Mouse (Mus musculus): ENCODE data around the gene Cpne8. TPM values are rescaled to one million over a fixed set of nuclear protein-coding genes. Genes with fewer than 3 reads are reported as not detected.

Gene Cpne8
- polyA plus RNA-seq, 1 experiment from 2014 or later: 40.4 TPM

DNA sequence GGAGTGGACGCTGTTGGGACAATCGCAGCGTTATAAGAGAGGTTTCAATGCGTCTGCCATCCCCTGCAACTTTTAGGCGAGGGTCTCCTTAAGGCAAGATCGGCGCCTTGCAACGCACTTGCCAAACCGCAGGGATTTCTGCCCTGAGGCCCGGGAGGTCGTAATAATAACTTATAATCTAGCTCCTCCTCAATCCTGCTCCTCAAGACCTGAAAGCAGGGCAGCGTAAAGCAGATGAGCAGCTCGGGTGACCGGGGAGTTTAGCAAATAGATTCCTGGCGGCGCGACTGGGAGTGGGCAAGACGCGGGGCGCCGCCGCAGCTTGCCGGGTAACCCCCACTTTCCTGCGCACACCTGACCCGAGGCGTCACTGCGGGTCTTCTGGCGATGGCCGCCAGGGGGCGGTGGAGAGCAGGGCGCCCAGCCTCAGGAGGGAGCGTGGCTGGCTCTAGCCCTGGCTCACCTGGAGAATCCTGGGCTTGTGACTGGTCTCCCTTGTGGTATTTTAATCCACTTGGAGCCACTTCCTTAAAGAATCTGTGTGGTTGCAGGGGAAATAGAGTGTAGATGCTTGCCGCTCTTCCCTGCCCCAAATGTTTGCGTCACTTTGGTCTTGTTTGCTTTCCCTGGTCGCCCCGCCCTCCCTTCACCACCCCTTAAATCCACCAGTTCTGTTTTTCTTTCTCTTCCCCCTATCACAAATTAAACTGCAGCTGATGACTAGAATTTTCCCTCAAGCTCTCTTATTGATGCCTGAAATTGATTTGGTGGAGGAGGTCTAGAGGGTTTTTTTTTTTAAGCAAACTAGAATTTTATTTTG is 738 bp upstream of the Cpne8 start:
- H3K9me3 ChIP-seq (ENCODE audit: control insufficient read depth): no peaks in the 10 kb centered on the region
- WGBS: 2% methylated on average over 36 of the region's 36 CpGs
- peak; percentile 100 for TF ChIP-seq CTCF (IDR thresholded peaks at IDR 0.05; ENCODE audit: low read depth)
- H3K27me3 ChIP-seq (replicated peaks; ENCODE audit: control insufficient read depth, insufficient read depth, low read length): no peaks in the 10 kb centered on the region
- no peaks in the 10 kb centered on the region for H3K4me1 ChIP-seq (replicated peaks; ENCODE audit: control insufficient read depth, insufficient read depth, low read length)
- peak; percentile 88 for ATAC-seq
- H3K4me3 ChIP-seq (ENCODE audit: low read depth, low read length): peak overlapping the region; percentile 72
- H3K36me3 ChIP-seq (ENCODE audit: control insufficient read depth, insufficient read depth): no peaks in the 10 kb centered on the region
- peak overlapping the region; percentile 99 for H3K4me2 ChIP-seq (replicated peaks; ENCODE audit: low read depth)
- H3K9ac ChIP-seq (ENCODE audit: low read depth, low read length): peak overlapping the region; percentile 64
- H3K27ac ChIP-seq (ENCODE audit: low read depth, low read length): peak overlapping the region; percentile 71; the same call in 1 of the 2 replicates

DNA sequence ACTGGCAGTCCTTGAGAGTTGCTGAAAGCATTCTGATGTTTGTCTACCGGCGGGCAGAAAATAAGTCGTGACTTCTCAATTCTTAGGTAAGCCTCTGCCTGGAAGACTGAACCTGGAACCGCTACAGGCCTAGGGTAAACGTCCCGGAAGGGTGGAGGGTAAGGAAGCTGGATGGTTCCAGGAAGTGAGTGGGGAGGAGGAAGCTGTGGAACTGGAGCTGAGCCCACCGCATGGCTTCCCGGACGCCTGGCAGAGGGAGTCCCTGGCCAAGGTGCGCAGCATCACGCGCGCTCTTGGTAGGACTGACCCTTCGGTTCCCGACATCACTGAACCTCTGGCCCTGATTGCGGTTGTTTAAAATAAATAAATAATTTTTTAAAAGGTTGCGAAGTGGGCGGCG is 744 bp downstream of the Cpne8 start:
- ATAC-seq: peak; percentile 44
- H3K27ac ChIP-seq (ENCODE audit: low read depth, low read length): peak overlapping the region; percentile 71
- H3K4me1 ChIP-seq (replicated peaks; ENCODE audit: control insufficient read depth, insufficient read depth, low read length): no peaks in the 10 kb centered on the region
- peak overlapping the region; percentile 99 for H3K4me2 ChIP-seq (replicated peaks; ENCODE audit: low read depth)
- no peak for TF ChIP-seq CTCF (IDR thresholded peaks at IDR 0.05; ENCODE audit: low read depth)
- WGBS: 4% methylated on average over 19 of the region's 19 CpGs
- 0 out of 2 replicates have a peak overlapping the region, but pooled peaks have one; percentile 64 for H3K9ac ChIP-seq (ENCODE audit: low read depth, low read length)
- H3K27me3 ChIP-seq (replicated peaks; ENCODE audit: control insufficient read depth, insufficient read depth, low read length): no peaks in the 10 kb centered on the region
- no peaks in the 10 kb centered on the region for H3K36me3 ChIP-seq (ENCODE audit: control insufficient read depth, insufficient read depth)
- H3K9me3 ChIP-seq (ENCODE audit: control insufficient read depth): no peaks in the 10 kb centered on the region
- H3K4me3 ChIP-seq (ENCODE audit: low read depth, low read length): peak overlapping the region; percentile 72

DNA sequence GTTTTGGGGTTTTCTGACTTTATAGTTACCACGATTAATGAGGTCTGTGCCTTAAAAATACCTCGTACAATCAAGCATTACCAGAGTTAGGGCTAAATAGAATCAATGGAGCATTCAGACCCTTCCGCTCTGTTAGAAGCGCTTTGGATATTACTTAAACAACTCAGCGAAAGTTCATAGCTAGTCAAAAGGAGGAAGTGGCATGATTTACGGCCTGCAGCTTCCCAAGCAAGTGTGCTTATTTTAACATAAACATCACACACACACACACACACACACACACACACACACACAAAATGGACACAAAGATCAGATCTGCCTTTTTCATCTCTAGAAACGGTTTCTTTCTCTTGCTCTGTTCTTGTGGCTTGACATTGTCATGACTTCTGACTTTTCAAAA is 9.7 kb downstream of the Cpne8 start:
- Histone ChIP-seq H3K9ac (ENCODE audit: low read depth, low read length) (no peak overlapping the region), H3K36me3 (ENCODE audit: control insufficient read depth, insufficient read depth) (no peaks in the 10 kb centered on the region), H3K4me3 (ENCODE audit: low read depth, low read length) (no peak overlapping the region), H3K4me2 (replicated peaks; ENCODE audit: low read depth) (no peak overlapping the region), H3K4me1 (replicated peaks; ENCODE audit: control insufficient read depth, insufficient read depth, low read length) (no peaks in the 10 kb centered on the region), H3K27ac (ENCODE audit: low read depth, low read length) (no peak overlapping the region; the same call in 1 of the 2 replicates), H3K27me3 (replicated peaks; ENCODE audit: control insufficient read depth, insufficient read depth, low read length) (no peaks in the 10 kb centered on the region), H3K9me3 (ENCODE audit: control insufficient read depth) (no peaks in the 10 kb centered on the region)
- no peak for ATAC-seq
- 50% methylated on average over 7 of the region's 7 CpGs for WGBS
- no peak for TF ChIP-seq CTCF (IDR thresholded peaks at IDR 0.05; ENCODE audit: low read depth)

DNA sequence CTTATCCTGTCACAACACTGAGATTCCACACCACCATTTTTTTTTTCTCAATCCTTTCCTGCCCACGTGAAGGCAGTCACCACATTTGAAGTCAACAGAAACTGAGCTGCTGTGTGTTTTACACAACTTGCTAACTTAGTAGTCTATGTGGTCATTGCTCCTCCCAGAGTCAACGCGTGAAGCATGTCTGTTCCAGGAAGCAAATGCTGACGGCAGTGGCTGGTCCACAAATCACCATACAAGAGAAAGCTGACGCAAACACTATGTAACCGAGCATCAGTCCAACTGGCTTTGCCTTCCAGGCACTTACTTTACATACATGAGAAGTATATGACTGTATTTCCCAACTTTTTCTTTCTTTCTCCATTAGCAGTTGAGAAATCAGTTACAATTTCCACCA is 12.3 kb downstream of the Cpne8 start:
- Histone ChIP-seq H3K9me3 (ENCODE audit: control insufficient read depth) (no peaks in the 10 kb centered on the region), H3K27me3 (replicated peaks; ENCODE audit: control insufficient read depth, insufficient read depth, low read length) (no peaks in the 10 kb centered on the region), H3K27ac (ENCODE audit: low read depth, low read length) (no peak overlapping the region), H3K4me2 (replicated peaks; ENCODE audit: low read depth) (no peak overlapping the region), H3K4me3 (ENCODE audit: low read depth, low read length) (no peak overlapping the region), H3K9ac (ENCODE audit: low read depth, low read length) (no peak overlapping the region), H3K36me3 (ENCODE audit: control insufficient read depth, insufficient read depth) (no peaks in the 10 kb centered on the region), H3K4me1 (replicated peaks; ENCODE audit: control insufficient read depth, insufficient read depth, low read length) (no peaks in the 10 kb centered on the region)
- 69% methylated on average over 6 of the region's 6 CpGs for WGBS
- no peak for TF ChIP-seq CTCF (IDR thresholded peaks at IDR 0.05; ENCODE audit: low read depth)
- peak; percentile 67 for ATAC-seq

DNA sequence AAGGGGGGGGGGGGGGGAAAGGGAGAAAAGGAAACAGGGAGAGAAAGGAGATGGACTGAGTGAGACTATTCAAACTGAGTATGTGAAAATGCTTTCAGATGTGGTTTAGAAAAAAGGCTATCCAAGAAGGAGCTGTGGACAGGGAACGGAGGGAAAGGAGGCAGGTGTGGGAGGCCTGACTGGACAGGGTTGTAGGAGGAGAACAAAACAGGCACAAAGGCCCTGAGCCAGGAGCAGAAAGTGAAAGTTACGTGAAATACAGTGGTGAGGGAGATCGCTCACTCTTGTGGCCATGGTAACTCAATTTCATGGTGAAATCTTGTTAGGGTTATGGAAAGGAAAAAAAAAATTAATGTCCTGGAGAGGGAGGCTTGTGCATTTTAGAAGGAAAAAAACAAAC is 14.6 kb downstream of the Cpne8 start:
- H3K27ac ChIP-seq (ENCODE audit: low read depth, low read length): no peak overlapping the region
- H3K27me3 ChIP-seq (replicated peaks; ENCODE audit: control insufficient read depth, insufficient read depth, low read length): no peaks in the 10 kb centered on the region
- no peak overlapping the region for H3K9ac ChIP-seq (ENCODE audit: low read depth, low read length)
- no peak for ATAC-seq
- no peaks in the 10 kb centered on the region for H3K9me3 ChIP-seq (ENCODE audit: control insufficient read depth)
- no peaks in the 10 kb centered on the region for H3K4me1 ChIP-seq (replicated peaks; ENCODE audit: control insufficient read depth, insufficient read depth, low read length)
- 74% methylated on average over 3 of the region's 3 CpGs for WGBS
- H3K36me3 ChIP-seq (ENCODE audit: control insufficient read depth, insufficient read depth): no peaks in the 10 kb centered on the region
- TF ChIP-seq CTCF (IDR thresholded peaks at IDR 0.05; ENCODE audit: low read depth): no peak
- H3K4me2 ChIP-seq (replicated peaks; ENCODE audit: low read depth): no peak overlapping the region
- H3K4me3 ChIP-seq (ENCODE audit: low read depth, low read length): no peak overlapping the region

DNA sequence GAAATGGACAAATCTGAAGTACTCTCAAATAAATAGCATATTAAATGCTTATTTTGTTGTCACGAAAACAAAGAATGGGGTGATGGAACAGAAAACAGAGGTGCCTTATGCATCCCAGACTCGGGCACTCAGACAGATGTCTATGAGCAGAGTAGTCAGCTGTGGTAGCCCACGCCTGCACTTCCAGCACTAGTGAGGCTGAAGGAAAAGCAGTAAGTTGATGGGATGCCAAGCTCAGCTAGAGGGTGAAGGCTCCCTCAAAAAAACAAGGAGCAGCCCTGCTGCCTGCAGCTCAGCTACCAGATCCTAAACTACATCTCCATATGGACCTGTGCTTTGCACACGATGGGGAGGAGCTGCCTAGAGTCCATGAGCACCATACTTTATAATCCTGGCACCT is 15.6 kb downstream of the Cpne8 start:
- no peaks in the 10 kb centered on the region for H3K27me3 ChIP-seq (replicated peaks; ENCODE audit: control insufficient read depth, insufficient read depth, low read length)
- no peaks in the 10 kb centered on the region for H3K36me3 ChIP-seq (ENCODE audit: control insufficient read depth, insufficient read depth)
- no peak for TF ChIP-seq CTCF (IDR thresholded peaks at IDR 0.05; ENCODE audit: low read depth)
- H3K27ac ChIP-seq (ENCODE audit: low read depth, low read length): no peak overlapping the region
- H3K4me1 ChIP-seq (replicated peaks; ENCODE audit: control insufficient read depth, insufficient read depth, low read length): no peaks in the 10 kb centered on the region
- WGBS: 87% methylated on average over 4 of the region's 4 CpGs
- ATAC-seq: no peak
- H3K4me2 ChIP-seq (replicated peaks; ENCODE audit: low read depth): no peak overlapping the region
- no peak overlapping the region for H3K9ac ChIP-seq (ENCODE audit: low read depth, low read length)
- H3K4me3 ChIP-seq (ENCODE audit: low read depth, low read length): no peak overlapping the region
- H3K9me3 ChIP-seq (ENCODE audit: control insufficient read depth): no peaks in the 10 kb centered on the region

Measured in intestine, postnatal 0 days (tissue).